Mouse (Mus musculus) spleen, postnatal 4 days (tissue): ENCODE measurements around the gene Muc13.
A peak's percentile ranks its signal among the peaks of the same experiment; 100 is the strongest.

Experiments
- DNase-seq, 2 experiments: peaks; one replicate each; pipeline ENCODE4 v3.0.0; 2022; ENCODE audit warnings: low spot score in 2 of 2

Gene Muc13

GRCm38 (mm10) chr16:33769848-33770247, 24.0 kb upstream of the Muc13 start:
- no peak for DNase-seq

DNA sequence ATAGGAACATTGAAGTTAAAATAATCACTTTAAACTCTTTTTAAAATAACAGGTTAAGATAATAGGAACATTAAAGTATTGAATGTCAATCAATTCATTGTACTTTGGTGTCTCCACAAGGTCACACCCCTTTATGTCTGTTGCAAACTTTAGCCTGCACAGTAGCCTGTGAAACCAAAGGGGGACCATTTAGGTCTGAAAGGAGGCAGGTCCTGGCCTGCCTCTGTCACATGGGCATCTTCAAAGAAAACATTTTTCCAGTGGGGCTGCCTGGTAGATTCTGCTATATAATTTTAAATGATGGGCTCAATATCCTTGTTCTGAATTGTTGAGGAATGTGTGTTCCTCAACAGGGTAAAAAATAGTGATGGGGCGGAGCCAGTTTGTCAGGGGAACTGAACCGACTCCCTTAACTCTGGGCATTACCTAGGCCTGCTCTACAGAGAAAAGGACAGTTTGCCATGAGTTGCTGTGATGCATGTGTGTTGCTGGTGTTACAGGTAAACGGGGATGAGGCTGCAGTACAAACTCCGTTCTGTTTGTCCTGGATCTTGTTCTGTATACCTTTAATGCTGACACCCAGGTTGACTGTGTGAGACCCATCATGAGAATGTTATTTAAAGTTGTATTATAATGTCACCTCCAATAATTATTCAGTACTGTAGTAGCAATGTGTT, 22.9 kb upstream of the Muc13 start:
- DNase-seq: no peak

GRCm38 (mm10) chr16:33772809-33773208, 21.0 kb upstream of the Muc13 start:
- no peak for DNase-seq

GRCm38 (mm10) chr16:33774972-33775371, 18.9 kb upstream of the Muc13 start:
- no peak for DNase-seq

DNA sequence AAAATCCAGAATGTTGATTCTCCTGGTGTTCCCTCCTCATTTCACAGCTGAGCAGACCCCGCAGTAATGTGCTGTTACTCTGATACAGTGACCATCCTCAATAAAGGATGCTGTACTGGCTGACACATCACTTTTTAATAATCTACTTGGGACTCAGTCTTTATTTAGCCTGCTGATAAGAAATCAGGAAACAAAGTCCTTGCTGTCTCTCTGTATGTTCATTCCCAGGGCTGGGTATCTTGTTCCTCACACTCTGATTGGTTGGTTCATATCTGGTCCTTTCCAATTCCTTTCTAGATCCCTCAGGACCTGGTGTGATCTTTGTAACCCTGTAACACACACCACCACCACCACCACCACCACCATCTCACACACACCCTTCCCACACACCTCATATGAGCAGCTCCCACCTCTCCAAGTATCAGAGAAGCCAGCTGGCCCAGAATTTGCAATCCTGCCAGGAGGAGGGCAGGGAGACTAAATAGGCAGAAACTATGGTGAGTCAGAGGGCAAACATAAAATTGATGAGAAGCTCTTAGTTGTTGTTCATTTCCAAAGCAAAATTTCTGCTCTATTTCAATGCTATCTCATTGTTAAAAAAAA, 18.0 kb upstream of the Muc13 start:
- no peak for DNase-seq

DNA sequence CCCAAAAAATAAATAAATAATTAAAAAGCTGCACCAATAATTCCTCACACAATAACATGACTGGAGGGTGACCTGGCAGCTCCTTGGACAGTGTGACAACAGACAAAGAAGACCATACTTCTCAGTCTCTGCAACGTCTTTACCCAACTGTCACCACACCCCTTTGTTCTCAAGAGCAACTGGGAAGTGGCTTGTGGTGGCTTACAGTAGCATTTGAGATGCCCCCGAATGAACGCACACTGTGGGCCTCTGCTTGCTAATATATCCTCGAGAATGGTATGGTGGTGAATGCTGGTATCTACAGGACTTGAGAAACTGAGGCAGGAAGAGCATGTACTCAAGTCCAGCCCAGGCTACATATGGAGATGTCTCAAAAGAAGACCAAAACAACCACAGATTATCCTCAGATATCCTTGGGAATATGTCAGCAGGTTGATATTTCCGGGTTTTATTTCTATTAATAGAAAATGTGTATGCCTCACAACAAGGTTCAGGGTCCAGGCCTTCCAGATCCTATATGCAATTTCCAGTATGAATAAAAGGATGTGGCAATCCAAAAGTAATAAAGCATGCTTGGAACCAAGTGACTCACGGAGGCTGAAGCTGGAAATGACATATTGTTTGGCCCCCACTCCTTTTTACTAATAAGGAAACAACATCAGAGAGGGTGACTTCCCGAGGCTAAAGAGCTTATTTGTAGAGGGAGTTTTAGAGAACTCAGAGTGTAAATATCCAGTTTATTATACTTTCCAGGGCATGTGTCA, 16.9 kb upstream of the Muc13 start:
- DNase-seq: no peak

GRCm38 (mm10) chr16:33777607-33778006, 16.2 kb upstream of the Muc13 start:
- DNase-seq: no peak

GRCm38 (mm10) chr16:33781789-33782728, 11.8 kb upstream of the Muc13 start:
- DNase-seq: no peak

DNA sequence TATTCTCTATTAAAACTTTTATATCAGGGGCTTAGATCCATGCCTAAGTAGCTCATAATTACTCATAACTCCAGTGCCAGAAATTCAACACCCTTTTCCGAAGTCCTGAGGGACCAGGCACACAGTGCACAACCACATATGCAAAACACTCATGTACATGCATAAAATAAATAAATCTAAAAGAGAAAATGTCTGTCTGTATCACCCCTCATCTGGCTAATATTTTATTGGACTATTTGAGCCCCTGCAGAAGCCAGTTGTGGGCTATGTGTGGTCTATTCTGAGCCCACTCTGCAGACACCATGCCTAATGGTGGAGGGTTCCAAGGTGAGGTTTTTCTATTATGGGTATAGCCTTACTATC, 11.1 kb upstream of the Muc13 start:
- DNase-seq: no peak

- DNase-seq: no peak
Measured at GRCm38 (mm10) chr16:33784547-33784946, 9.3 kb upstream of the Muc13 start.

- DNase-seq: no peak
Measured at GRCm38 (mm10) chr16:33785092-33785704, 8.6 kb upstream of the Muc13 start.

- DNase-seq: no peak
Measured at GRCm38 (mm10) chr16:33786657-33787390, 7.0 kb upstream of the Muc13 start.

DNA sequence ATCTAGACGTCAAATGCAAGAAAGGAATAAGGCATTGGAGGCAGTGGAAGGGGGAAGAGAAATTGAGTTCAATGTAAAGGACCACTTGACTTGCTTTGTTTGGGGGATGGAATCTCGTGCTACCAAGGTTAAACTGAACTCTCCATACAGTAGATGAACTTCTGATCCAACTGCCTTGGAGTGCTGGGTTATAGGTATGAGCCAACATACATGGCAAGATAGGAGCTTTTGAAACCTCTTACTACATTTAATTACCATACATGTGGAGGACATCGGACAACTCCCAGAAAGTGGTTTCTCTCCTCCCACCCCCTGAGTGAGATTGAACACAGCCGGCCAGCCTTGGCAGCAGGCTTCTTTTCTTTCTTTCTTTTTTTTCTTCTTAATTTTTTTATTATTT, 1.3 kb downstream of the Muc13 start:
- no peak for DNase-seq

- DNase-seq: no peak
Measured at GRCm38 (mm10) chr16:33795887-33796286, 2.0 kb downstream of the Muc13 start.

DNA sequence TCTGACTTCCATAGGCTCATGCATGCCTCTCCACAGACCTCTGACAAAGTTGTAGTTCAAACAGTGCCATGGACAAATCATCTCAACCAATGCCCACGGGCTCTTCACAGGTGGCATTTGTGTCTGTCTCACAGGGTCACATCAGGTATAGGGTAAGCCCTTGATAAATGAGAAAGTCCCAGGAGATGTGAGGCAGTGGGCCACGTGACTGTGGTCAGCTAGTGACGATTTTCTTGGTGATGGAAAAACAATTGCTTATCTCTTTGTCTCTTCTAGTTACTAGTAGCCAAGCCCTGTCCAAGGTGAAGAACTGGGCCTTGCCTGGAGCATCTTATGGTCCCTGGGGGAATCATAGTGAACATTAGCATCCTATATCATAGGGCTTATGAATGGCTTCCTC, 2.9 kb downstream of the Muc13 start:
- DNase-seq: no peak

DNA sequence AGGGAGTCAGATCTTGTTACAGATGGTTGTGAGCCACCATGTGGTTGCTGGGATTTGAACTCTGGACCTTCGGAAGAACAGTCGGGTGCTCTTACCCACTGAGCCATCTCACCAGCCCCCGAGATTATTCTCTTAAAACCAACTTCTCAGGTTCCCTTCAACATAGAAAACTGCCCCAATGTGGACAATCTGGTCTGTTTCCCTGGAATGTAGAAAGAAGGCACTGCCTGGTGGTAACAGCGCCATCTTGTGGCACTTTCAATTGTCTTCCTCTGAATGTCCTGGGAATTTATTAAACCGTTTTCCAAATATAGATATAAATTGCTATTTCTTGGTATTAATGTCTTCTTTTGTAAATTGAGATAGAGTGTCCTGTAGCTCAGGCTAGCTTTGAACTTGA, 4.0 kb downstream of the Muc13 start:
- DNase-seq: peak in 1 of 2 experiments; percentile 32

DNA sequence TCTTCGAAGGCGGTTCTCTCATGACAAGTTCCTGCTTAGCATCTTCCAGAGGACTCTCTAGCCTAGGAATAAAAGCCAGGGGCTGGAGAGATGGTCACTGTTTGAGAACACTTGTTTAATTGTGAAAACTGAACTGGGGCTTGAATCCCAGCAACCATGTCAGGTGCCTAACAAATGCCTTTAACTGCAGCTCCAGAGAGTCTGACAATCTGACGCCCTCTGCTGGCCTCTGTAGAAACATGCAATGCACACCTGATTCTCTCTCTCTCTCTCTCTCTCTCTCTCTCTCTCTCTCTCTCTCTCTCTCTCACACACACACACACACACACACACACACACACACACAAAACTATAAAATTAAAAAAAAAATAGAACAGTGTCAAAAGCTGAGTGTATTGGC, 16.2 kb downstream of the Muc13 start:
- no peak for DNase-seq

DNA sequence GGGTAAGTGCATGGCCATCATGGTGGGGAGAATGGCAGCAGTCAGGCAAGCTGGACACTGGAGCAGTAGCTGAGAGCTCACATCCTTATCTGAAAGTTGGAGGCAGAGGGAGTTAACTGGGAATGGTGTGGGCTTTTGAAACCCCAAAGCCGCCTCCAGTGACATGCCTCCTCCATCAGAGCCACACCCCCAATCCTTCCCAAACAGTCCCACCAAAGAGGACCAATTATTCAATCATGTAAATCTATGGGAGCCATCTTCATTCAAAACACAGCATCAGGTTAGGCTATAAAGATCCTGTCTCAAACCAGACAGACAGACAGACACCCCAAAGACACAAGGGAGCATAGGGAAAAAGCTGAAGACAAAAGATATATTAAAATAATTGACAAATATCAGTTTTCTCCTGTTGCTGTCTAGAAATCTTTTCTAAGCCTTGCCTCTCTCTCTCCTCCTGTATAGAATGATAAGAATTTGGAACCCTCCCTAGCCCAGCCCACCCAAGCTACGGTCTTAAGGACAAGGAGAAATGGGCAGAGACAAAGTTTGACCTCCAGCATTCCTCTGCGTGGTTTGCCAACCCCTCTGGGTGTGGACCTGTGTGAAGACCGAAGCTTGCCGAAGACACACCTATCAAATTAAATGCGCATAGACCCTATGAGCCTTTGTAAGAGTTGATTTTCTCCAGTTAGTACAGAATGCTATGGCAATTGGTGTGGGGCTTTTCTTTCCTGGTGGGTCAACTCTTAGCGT, 24.8 kb downstream of the Muc13 start:
- no peak for DNase-seq

- DNase-seq: peak; percentile 77 to 90
Measured at GRCm38 (mm10) chr16:33820269-33821178, 26.7 kb downstream of the Muc13 start.
